Mouse (Mus musculus): Measurements from ENCODE around the gene Gpam. TPM values are rescaled to one million over a fixed set of nuclear protein-coding genes. Genes with fewer than 3 reads are reported as not detected.

Gene Gpam
- total RNA-seq, 2 experiments from 2014 or later: 110 to 114 TPM

GRCm38 (mm10) chr19:55139301-55139700 is 12.3 kb upstream of the Gpam start:
- no peak for DNase-seq

- DNase-seq: no peak
These were observed 11.5 kb upstream of the Gpam start for GRCm38 (mm10) chr19:55138506-55138905.

DNA sequence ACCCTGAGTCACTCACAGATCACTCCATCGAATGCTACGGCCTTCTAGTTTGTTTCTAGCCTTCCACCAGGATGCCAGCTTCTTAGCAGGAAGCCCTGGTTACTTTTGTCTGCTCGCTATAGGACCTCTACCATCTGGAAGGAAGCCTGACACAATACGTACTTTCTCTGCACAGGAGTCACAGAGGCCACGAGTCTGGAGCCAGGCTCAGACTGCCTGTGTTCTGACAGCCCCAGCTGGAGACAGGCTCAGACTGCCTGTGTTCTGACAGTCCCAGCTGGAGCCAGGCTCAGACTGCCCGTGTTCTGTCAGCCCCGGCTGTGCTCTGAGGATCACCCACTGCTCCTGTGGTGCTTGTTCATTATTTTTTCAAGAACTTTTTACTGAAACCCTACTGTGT is 10.8 kb upstream of the Gpam start:
- DNase-seq: no peak

GRCm38 (mm10) chr19:55136693-55137427 is 9.8 kb upstream of the Gpam start:
- peak; percentile 48 for DNase-seq

- no peak for DNase-seq
These were observed 8.9 kb upstream of the Gpam start for GRCm38 (mm10) chr19:55135918-55136317.

GRCm38 (mm10) chr19:55134521-55134920 is 7.5 kb upstream of the Gpam start:
- DNase-seq: no peak

GRCm38 (mm10) chr19:55132476-55132875 is 5.4 kb upstream of the Gpam start:
- no peak for DNase-seq

DNA sequence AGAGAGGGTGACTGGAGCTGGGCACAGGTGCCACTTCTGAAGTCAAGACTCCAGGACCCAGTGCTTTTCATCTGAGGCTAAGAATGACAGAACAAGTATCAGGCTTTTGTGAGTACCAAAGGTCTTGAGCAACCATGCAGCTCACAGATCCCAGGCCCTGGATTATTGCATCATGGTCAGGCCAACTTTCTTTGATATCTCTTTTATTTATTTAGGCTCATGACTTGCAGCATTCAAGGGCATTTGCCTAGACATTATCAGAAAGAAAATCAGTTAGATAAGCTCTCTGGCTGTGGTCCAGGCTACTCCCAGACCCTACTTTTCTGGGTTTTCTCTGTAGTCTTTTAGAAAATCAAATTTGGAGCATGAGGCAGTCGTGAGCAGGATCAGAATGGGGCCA is 4.7 kb upstream of the Gpam start:
- no peak for DNase-seq

DNA sequence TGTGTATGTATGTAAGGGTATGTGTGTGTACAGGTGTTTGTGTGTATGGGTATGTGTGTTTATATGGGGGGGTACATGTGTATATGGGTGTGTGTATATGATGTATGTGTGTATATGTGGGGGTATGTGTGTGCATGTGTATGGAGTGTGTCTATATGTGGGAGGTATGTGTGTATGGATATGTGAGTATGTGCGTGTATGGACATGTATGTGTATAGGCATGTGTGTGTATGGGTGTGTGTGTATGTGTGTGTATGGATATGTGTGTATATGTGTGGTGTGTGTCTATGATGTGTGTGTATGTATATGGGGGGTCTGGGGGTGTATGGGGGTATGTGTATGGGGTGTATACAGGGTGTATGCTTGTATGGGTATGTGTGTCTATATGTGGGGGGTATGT is 1.4 kb upstream of the Gpam start:
- DNase-seq: no peak

GRCm38 (mm10) chr19:55125456-55125855 is 1.6 kb downstream of the Gpam start:
- DNase-seq: no peak

DNA sequence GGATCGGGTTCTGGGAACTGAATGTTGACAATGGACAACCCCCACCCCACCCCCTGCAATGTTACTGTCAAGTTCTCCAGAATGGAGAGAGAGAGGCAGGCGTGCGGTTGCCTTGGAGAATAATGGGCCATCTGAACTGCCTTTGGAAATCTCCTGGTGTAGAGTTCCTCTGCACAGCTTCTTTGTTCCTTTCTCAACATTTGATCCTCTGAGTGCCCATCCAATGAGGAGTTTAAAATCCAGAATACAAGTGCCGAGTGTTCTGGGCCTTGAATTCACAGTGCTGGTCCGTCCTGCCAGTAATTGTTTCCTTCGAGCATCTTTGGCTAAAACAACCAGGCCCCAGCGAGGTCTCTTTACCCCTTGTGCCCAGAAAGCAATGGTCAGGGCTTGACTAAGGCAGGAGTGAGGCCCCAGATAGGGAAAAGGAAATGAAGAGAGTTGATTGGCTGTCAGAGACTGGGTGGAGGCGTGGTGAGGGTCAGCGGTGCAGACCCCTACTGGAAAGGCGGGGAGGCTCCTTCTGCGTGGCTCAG is 4.0 kb downstream of the Gpam start:
- no peak for DNase-seq

DNA sequence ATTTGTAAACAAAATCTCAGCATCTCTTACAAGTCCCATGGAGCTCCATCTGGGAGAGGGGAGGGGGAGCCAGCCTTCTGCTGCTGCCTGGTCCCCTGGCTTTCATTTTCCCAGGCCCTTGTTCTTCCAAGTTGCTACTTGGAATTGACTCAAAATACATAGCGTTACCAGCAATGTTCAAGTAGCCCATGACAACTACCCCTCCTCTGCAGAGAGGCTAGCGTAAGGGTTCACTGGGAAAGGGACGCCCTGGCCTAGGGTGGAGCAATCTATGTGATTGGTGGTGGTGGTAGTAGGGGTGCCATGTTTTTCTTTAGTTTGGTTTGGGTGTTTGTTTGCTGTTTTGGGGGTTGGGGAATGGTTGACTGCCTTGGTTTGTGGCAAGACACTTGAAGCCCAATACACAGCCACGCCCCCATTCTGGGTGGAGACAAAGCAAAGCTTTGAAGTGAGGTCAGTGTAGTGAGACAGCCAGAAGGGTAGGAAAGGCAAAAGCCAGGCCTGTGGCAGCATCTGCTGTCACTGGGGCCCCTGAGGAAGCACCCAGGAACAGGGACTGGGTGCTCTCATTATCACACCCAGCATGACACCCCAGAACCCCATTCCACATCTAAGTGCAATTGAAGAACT is 4.6 kb downstream of the Gpam start:
- no peak for DNase-seq

GRCm38 (mm10) chr19:55121836-55122235 is 5.2 kb downstream of the Gpam start:
- DNase-seq: no peak

DNA sequence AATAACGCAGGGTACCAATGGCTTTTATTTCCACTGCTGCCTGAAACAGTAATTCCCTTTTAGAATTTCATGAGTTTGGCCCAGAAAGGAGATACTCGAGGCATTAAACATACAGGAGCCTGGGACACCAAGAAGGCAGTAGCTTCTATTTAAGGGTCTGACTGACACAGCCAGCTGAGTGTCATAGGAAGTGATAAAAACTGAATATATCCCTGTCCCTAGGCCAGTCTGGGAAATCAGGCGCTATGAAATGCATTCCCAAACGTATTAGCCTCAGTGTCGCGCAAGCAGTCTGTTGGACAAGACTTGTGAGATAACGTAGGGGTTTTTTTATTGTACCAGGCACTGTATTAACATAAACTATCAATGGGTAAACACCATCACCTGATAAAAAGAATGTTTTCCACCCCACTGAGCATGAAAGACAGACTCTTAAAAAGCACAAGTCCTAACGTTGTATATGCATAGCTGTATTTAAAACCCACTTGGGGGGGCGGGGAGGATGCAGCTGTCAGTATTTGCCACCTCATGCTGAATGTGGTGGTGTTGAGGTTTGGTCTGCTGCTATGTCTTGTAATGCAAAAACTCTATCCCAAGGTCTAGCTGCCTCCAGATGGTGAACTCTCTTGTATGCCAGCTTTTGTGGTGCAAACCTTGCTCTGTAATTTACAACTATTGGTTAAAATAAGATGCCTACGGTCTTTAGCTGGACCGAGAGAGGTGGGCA is 6.4 kb downstream of the Gpam start:
- no peak for DNase-seq

GRCm38 (mm10) chr19:55119541-55119940 is 7.5 kb downstream of the Gpam start:
- no peak for DNase-seq

DNA sequence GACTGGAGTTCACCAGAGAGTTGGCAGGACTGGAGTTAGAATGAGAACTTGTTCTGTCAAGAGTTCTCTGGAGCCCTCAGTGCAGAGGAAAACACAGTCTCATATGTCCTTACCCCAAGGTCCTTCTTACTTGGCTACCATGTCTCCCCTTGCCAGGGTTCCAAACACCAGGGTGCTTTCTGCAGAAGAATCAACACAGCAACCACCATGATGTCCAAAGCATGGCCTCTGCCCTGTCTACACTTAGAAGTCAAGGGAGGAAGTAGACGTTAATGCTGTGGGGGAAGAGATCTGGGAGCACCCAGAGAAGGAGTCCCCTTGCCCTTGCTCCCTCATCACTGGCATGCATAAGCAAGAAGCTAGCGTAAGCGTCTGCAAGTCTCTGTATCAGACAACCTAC is 9.0 kb downstream of the Gpam start:
- no peak for DNase-seq

- DNase-seq: no peak
These were observed 9.8 kb downstream of the Gpam start for GRCm38 (mm10) chr19:55117059-55117815.

- no peak for DNase-seq
These were observed 11.5 kb downstream of the Gpam start for GRCm38 (mm10) chr19:55115532-55115931.

GRCm38 (mm10) chr19:55114825-55115395 is 12.1 kb downstream of the Gpam start:
- no peak for DNase-seq

DNA sequence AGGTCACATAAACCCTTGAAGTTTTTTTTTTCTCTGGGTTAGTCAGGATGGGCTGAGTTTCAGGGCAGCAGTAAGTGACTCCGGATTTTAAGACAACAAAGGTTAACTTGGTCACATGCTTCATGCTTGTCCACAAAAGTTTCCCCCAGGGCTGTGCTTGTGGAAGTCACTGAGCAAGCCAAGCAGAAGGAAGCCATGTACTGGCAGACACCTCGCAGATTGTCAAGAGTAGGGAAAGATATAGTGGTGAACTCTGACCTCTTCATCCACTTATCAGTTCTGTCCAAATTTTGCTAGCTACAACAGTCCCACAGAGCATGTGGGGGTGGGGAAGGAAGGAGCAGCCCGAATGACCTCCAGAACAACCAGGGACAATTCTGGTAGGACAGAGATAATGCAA is 19.1 kb downstream of the Gpam start:
- DNase-seq: no peak

- DNase-seq: no peak
These were observed 21.1 kb downstream of the Gpam start for GRCm38 (mm10) chr19:55105969-55106368.

All from gastrocnemius, postnatal 10 days (tissue).